Mouse (Mus musculus) embryonic fibroblast, embryonic 13.5 days (primary cell): ENCODE measurements at regions not wholly inside any gene's neighbourhood (a gene's known extent, or its start where the extent isn't known, plus 50 kb on each side); places are given as distances from the start of the nearest gene placed in this dataset.

Source experiments
- CTCF ChIP-seq: IDR thresholded peaks from 2 replicates; pipeline ENCODE4 v1.5.1; 2011; ENCODE audit warnings: mild to moderate bottlenecking, control low read depth, low read length, moderate library complexity, borderline replicate concordance; ENCODE audit not compliant: insufficient read depth
- POLR2A ChIP-seq: IDR thresholded peaks from 2 replicates; pipeline ENCODE4 v1.6.1; 2011; ENCODE audit warnings: low read depth, mild to moderate bottlenecking, control low read depth, low read length, moderate library complexity

- TF ChIP-seq POLR2A (no peak), CTCF (no peak)
Observed at GRCm38 (mm10) chr3:42566731-42567130, 824.3 kb downstream of the D3Ertd751e start.
